Mouse (Mus musculus): ENCODE results near the gene Catip.

Gene Catip

GRCm38 (mm10) chr1:74400531-74400930 is 38.6 kb downstream of the Catip start:
- DNase-seq (ENCODE audit: low spot score in 2 of 2), result no peak

GRCm38 (mm10) chr1:74401015-74401702 is 39.3 kb downstream of the Catip start:
- no peak for DNase-seq (ENCODE audit: low spot score in 2 of 2)

DNA sequence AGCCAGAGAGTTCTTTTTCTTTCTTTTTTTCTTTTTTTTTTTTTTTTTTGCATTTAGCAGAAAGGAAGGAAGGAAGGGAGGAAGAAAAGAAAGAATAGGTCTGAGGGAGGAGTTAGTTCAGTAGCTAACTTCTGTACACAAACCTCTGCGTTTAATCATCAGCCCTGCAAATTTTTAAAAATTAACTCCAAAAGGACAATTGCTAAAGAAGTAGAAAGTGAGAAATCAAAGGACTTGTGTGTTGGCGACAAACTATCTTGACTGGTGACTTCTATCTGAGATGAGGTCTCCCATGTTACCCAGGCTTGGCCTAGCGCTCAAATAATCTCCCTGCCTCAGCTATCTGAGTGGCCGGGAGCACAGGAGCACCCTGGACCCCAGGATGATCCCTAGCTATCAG is 42.3 kb downstream of the Catip start:
- DNase-seq (ENCODE audit: low spot score in 2 of 2), result no peak

DNA sequence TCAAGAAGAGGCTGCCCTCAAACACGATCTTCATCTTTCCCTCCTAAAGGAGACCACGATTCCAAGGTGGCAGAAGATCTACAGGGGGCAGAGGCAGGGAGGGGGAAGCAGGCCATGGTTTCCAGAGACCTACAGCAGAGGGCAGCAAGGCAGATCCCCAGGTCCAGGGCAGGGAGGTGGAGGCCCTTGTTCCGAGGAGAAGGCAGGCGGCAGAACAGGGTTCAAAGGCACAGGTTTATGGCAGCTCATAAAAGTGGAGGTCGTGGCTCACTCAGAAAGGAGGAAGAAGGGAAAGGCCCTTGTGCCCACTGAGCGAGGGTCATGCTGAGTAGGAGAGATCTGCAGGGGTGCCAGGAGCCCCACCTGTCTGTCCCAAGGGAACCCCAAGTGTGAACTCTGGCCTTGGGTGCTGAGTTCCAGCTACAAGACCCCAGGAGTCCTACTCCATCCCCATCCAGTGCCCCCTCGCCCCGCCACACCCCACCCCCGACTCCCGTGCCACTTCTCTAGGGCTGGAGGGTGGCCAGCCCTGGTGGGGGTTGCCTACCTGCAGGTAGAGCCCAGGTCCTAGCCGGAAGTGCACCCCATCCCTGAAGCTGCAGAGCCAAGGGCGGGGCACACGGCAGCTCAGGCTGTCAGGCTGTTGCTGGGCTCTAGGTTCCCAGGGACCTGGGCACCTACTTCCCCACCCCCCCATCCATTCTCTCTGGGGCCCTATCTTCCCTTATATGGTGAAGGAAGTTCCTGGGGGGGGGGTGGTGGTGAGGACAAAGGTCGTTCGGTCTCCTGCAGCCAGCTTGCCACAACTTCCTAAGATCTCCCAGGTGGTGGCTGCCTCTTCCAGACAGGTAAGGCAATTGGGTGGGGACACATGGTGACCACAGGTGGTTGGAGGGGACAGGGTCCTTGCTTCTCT is 46.9 kb downstream of the Catip start, which contains the start of gene Vil1:
Gene Vil1 (plus strand): TSS at position 788 of the 916 bp plus-strand sequence.
- DNase-seq (ENCODE audit: low spot score in 2 of 2), result no peak

DNA sequence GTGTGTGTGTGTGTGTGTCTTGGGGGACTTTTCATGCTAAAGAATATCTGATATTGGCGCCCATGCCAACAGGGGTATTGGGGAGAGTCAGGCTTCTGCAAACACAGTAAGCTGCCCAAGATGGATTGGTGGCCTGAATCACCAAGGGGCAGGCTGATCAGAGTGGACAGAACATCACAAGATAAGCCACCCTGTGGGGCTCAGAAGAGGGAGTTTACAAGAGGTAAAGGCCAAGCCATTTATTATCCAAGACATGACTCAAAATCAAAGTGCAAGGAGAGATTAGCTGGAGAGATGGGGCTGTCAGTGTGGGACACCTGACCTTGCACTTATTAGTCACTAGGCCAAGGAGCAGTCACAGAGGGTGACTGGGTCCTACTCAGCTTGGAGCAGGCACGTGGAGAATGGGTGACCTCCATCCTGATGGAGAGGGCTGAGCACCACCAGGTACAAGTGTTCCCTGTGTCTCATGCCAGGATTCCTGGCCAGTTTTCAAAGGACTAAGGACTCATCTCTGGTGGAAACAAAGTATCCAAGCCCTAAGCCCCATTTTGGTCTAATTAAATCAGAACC is 49.9 kb downstream of the Catip start:
- DNase-seq (ENCODE audit: low spot score in 2 of 2), result no peak

- DNase-seq (ENCODE audit: low spot score in 2 of 2), result no peak
Observed at GRCm38 (mm10) chr1:74412711-74413110, 50.8 kb downstream of the Catip start.

DNA sequence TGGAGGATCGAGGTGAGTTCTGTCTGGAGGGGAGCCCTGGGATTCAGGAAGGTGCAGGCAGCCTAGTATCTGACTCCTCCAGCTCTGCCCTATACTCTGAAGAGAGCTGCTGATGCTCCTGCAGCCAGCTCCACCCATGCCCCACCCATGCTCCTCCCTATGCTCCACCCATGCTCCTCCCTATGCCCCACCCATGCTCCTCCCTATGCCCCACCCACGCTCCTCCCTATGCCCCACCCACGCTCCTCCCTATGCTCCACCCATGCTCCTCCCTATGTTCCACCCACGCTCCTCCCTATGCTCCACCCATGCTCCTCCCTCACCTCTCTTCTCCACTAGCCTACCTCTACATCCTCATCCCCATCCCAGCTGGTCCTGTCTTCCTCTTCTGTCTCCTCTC is 53.2 kb downstream of the Catip start:
- peak in 1 of 2 experiments; percentile 11 for DNase-seq (ENCODE audit: low spot score in 2 of 2)
